Mouse (Mus musculus): ENCODE results near the gene Stard13. TPM values are rescaled to one million over a fixed set of nuclear protein-coding genes. Genes with fewer than 3 reads are reported as not detected.

Gene Stard13
- 10.1 and 13.5 TPM in 2 replicates for polyA plus RNA-seq (2012; rRNA removed)

DNA sequence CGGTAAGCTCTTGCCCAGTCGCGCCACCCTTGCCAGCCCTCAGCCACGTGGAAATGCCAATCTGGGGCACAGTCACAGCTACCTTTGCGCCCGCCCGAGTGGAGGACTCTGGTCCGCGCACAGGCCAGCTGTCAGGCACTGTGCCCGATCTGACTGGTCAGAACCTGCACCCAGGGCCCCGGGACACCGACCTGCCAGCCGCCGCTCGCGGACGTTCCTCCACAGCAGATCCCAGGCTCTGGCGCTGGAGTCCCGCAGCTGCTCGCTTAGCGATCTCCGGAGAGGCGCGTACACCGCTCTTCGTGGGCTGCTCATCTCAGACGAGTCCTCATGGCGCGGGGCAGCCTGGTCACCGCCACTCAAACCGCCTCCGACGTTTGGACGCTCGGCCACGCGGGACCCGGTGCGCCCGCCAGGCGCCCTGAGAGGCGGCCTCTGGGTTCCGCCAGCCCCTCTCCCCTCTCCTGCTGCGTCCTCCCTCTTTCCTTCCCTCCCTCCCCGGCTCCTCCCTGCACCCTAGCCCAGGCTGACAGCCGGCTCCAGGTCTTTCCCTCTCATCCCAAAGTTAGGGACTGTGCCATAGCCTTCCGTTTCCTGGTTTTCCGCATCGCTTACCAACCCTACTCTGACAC lies at the start of gene Stard13:
TSS of gene Stard13 (minus strand) at position 437 of the 632 bp plus-strand sequence.
- no peak for DNase-seq (ENCODE audit: low read depth)

DNA sequence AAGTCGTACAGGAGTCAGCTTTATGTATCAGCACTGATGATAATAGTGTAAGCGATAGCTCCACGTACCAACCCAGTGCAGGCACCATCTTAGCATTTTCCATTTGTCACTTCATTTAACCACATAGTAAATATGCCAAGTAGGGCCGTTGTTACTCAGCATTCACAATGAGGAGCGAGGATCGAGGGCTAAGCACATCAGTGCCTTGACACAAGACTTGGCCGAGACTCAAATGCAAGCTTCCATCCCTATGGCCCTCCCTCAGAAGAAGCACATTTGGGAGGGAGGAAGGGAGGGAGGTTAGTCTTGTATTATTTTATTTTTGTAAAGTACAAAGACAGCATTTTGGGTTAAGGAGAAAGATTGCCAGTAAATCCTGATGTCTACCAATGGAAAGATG lies 45.9 kb upstream of the Stard13 start:
- no peak for DNase-seq (ENCODE audit: low read depth)

DNA sequence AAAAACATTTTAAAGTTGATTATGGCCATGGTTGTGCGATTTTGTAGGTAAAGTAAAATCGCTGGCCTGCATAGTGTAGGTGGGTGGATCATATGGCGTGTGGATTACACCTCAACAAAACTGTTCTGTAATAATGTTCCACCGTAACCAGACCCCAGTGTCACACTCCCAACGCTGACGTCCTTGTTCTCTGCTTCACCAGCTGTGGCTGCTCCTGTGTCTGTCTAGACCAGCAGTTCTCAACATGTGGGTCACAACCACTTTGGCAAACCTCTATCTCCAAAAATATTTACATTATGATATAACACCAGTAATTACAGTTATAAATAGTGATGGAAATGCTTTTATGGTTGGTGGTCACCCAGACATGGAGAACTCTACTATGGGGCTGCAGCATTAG lies 44.3 kb upstream of the Stard13 start:
- DNase-seq (ENCODE audit: low read depth) = no peak

DNA sequence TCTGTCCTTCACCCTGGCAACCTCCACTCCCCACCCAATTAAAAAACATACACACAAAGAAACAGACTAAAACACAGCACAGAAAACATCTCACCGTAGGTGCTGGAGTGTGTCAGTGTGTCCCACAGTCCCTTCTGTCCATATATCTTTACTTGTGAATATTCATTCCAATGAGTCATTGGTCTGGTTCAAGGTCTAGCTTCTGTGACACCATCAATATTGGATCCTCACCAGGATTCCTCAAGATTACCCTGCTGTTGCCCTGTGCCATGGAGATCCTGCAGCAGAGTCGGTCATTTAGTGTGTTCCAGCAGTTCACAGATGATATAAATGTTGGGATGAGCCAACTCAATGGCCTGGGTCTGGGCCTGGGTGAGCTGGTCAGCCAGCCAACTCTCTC lies 42.4 kb upstream of the Stard13 start:
- no peak for DNase-seq (ENCODE audit: low read depth)

DNA sequence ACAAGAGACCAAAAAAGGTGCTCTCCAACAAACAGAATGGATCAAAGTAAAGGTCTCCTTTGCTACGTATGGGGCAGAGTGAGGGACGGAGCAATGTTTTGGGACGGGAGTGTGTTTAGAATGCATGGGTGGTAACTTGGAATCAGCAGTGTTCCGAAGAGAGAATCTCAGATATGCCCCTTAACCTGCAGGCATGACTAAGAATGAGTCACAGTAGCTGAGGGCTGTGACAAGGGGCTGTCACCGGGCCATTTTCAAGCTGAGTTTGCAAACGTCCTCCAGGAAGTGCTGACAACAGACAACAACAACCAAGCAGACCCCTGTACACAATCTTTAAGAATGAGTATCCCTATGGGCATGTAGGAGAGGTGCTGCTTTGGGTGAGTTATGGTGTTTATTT lies 40.6 kb upstream of the Stard13 start:
- DNase-seq (ENCODE audit: low read depth) = no peak

DNA sequence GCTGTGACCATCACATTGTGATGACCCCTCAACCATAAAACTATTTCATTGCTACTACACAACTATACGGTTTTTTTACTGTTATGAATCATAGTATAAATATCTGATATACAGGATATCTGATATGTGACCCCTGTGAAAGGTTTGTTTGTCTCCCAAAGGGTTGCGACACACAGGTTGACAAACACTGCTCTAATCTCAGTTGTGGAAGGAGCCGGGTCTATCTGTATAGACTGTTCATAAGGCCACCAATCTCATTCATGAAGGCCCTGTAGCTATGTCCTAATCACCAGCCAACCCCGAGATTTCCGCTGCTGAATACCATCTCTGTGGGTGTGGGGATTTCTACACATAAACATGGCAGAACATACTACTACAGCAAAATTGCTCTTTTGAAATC lies 37.2 kb upstream of the Stard13 start:
- DNase-seq (ENCODE audit: low read depth) = no peak

DNA sequence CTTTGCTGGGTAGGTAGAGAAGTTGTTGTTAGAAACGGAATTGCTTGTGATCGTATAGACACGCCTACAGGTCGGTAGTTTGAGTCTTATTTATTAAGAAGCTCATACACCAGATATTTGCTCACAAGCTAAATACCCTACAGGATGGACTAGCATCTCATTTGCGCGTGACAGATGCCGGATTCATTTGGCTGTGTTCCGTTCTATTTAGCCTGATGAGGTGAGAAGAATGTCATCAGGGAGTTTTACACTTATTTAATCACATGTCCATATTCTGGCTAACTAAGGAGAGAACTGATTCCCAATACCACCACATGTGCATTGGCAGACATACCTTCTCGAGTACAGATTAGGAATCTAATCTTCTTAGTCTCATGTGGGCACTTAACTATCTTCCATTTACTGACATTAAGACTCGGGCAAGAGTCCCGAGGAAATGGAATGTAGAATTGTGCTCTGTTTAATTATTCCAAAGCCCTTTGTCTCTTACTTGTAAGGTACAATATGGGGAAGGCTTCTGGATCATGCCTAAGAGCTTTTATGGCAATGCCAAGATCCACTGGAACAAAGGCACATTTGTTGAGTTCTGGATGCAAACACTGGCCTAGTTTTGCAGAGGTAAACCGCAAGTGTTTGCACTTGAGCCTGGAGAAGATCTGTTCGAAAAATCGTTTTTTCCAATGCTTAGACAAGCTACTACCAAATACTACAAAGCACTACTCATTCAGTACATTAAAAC lies 33.4 kb upstream of the Stard13 start:
- peak; percentile 52 for DNase-seq (ENCODE audit: low read depth)

DNA sequence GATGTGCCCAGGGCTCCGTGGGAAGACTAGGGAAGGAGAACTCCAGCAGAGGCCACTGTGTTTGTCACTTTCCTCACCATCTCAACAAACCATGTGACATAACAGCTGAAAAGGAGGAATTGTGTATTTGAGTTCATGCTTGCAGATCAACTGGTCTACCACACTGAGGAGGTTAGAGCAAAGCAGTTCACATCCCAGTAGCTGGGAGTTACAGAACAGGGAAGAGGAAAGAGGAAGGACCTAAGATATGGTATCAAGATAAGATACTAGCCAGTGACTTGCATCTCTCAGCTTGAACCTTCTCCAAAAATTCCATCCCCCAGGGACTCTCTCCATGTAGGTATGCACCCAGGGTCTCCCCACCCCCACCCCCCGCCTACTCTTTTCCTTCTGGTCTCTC lies 27.9 kb upstream of the Stard13 start:
- no peak for DNase-seq (ENCODE audit: low read depth)

DNA sequence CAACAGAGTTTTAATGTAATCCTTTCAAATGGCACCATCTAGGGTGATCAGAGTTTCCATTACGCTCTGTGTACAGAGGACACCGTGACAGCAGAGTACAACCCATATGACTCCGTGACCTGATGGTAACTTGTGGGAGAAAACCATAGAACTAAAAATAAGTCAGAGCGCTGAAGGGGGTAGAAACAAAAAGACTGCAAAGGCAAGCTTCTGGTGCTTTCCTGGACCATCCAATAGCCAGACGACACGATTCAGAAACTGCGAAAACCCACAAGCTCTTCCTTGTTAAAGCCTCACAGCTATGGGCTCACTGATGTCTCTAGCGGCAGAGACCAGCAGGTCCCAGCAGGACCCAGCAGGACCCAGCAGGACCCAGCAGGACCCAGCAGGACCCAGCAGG lies 18.6 kb upstream of the Stard13 start:
- DNase-seq (ENCODE audit: low read depth) = no peak

DNA sequence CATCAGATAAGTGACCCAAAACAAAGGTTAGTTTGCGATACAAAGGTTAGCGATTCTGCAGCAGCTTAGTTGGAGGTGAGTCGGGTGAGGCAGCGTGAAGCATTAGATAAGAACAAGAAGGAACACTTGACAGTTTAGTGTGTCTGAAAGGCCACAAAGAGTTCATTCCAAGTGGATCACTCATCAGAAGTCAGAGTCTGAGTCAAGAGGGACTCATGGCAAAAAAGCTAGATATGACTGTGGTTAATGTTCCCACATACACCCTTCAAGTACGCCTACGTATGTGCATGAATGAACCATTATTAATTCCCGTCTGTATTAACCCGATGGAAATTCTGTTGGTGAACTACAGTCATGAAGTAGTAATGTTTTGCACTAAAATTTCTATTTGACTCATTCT lies 18.0 kb upstream of the Stard13 start:
- DNase-seq (ENCODE audit: low read depth) = no peak

DNA sequence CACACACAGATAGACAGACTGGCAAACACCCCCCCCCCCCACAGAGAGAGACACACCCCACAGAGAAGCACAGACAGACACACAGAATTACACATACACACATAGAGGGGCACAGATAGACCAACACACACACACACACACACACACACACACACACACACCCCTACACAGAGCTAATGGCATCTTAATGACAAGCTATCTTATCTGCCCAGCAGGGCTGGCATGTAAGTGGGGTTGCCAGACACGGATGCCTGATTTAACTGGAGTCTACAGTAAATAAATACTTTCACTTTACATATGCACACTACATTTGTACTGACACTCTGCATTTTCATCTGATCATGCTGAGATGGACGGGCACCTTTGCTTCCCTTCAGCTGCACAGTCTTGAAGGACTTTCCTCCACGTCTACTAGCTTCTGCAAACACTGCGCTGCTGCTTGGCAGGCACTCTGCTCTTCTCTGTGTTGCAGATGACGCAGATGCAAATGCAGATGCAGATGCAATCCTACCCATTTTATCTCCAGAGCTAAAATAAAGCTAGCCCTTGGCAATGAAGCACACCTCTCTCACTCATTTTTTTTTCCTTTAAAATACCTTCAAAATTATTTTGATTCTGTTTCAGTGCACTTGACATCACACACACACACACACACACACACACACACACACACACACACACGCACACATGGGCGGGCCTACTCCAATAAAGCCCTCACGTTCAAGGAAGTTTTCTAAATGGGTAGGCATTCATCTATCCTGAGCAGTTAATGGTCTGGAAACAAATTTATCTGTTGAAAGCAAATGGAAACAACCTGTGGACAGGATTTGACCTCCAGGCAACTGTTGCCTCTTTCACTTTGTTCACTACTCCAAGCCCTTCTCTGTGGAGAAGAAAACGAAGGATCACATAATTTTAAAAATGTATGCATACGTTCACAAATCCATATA lies 15.3 kb upstream of the Stard13 start:
- no peak for DNase-seq (ENCODE audit: low read depth)

DNA sequence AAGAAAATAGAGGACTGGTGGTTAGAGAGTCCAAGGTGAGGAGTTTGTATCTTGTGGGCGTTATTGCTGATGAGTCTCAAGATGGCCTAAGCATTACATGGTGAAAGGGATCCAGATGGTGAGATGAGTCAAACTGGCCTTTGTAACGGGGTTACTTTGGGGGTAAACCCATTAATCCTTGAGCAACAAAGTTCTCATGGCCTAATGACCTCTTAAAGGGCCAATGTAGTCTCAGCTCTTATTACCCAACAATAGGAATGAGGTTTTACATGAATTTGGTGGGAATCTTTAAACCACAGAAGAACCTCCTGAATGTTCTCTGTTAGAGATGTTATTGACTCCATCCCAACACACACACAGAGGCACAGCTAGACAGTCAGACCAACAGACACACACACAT lies 14.4 kb upstream of the Stard13 start:
- DNase-seq (ENCODE audit: low read depth) = no peak

DNA sequence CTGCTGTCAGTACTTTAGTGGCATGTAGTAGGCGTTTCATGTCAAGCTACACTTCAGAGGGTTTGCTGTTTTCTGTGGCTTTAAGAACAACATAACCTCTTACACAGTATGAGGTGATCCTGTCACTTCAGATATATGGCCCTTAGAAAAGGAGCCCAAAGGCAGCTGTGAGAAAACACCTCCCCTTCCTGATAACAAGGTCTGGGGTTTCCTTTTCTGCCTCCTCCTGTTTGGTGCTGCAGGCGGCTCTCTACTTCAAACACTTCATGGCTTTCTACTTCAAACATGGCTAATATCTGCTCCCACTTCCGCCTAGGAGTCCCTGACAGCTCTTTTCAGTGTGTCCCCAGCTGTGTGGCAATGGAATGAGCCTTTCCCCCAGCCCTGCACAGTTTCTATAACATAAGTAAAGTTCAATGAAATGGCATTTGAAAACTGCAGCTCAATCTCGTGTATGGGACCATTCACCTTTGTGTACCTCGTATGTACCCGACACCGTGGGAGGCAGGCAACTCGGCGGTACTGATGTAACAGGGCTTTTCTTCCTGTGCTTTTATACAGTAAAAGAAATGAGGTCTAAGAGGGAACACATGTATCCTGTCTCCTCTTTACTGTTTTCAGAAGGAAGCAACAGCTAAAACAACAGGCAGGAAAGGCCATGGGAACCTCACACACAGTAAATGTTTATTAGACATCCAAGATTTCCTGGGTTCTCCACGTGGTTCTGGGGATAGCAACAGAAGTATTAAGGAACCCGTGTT lies 13.7 kb upstream of the Stard13 start:
- DNase-seq (ENCODE audit: low read depth) = no peak

DNA sequence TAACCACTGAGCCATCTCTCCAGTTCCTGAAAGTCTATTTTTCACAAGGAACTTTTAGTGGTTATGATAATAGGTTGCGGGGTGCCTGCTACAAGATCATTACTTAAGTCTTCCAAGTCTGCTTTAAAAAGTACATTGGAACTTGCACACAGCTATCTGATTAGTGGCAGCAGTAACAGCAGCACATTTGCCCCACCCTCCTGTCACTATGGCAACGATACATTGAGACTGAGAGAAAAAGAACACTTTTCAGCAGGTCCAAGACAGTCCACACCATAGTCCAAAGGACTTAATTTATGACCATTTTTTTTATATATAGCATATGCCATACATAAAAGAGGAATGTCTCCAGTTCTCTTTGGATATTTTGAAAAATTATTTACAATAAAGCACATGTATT lies 12.7 kb upstream of the Stard13 start:
- DNase-seq (ENCODE audit: low read depth) = no peak

DNA sequence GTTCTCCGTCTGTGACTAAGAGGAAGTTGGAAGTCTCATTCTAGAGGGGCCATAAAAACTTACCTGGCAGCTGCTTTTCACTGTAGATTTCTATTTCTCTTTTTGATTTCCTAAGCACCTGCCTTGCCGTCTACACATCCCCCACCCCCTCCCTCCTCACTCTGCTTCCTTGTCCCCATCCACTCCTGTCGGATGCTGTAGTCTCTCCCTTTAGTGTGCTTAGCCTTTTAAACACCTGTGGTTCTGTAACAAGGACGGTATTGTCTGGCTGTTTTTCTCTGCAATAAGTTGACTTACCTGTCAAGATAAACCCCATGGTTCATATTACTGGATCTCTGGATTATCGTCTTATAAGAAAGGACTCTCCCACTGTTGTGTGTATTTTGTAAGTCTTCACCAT lies 11.9 kb upstream of the Stard13 start:
- no peak for DNase-seq (ENCODE audit: low read depth)

DNA sequence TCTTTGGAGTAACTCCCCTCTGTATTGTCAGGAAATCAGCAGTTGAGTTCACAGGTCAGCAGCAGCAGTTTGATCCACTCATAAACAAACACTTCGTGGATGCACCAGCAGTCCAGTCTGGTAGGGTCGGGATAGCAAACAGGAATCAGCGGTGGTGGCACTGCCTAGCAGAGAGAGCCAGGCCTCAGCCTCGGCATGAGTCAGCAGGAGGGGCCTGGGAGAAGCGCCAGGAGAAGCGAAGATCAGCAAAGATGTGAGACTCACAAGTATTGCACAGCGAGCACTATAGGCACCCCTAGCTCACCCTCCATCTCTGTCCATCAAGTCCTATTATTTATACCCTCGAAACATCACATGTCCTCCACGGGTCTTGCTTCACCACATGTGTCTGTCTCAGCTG lies 5.1 kb upstream of the Stard13 start:
- DNase-seq (ENCODE audit: low read depth) = no peak

DNA sequence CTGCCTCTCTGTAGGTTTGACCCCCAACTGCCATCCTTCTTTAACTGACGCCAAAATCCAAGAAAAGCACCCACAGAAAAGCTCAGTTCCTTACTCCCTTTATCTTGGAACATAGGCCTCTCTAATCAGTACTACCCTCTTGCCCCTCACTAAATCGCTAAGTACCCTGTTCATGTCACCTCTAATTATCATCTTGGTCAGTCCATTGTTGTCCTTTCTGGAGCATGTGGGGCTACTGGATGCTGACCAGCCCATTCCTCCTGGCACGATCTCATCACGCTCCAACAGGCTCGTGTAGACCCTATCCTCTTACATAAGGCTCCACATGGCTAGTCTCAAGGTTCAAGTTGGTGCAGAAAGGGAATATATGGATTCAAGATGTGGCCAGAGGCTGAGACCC lies 2.8 kb upstream of the Stard13 start:
- DNase-seq (ENCODE audit: low read depth) = no peak

DNA sequence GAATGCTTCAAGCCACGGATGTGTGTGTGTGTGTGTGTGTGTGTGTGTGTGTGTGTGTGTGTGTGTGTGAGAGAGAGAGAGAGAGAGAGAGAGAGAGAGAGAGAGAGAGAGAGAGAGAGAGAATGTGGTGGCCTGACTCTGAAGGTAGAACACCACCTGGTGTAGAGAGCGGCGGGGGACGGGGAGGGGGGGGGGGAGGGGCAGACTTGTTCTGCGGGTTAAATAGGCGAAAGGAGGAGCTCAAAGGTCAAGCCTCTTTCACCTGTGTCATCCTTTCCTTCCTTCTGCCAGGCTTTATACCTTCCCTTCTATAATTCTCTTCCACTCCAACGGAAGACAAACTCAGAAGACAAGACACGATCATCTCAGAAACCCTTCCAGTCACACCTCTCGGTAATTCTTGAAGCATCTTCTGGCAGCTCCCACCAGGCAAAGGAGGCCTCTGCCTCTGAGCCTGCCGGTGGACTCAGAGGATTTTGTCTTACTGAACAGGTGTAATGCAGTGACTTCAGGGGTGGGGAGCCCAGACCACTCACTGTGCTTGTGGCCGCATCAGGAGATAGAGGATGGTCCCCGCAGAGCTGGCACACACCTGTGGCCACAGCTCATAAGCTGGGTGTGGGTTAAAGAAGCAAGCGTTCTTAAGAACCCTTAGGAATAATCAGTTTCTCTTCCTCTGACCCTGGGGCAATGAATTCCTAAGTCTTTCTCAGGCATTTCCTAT lies 898 bp downstream of the Stard13 start:
- no peak for DNase-seq (ENCODE audit: low read depth)

DNA sequence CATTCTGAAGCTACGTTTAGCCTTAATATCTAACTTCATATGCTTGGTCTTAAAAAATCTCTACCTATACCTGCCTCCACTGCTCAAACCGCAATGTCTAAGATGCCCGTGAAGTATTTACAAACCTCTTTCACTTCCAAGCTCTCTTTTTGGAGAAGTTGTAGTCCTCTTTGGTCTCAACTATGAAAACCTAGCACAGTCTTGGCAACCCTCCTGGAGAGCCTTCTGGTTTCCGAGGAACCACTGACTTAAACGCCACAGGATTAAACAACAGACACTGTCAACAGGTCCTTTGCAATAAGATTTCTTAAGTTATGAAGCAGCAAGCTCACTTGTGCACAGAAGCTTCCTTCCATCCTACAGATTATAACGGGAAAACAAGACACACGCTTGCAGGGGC lies 1.8 kb downstream of the Stard13 start:
- DNase-seq (ENCODE audit: low read depth) = no peak

DNA sequence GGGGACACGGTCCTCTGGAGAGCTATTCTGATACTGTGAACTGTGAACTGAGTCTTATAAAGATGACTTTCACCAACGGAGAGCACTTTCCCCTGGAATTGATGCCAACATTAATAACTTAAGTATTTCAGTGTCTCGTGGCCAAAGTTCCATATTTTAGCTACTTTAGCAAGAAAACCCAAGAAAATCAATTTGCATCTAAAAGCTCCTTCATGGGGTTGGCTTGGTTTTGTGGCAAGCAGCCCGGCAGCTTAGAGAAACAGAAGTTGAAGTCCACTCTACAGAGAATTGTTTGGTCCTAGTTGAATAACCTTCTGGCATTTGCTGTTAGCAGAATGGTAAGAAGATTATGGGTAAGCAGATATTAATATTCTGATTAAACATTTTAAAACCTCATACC lies 2.2 kb downstream of the Stard13 start:
- no peak for DNase-seq (ENCODE audit: low read depth)

DNA sequence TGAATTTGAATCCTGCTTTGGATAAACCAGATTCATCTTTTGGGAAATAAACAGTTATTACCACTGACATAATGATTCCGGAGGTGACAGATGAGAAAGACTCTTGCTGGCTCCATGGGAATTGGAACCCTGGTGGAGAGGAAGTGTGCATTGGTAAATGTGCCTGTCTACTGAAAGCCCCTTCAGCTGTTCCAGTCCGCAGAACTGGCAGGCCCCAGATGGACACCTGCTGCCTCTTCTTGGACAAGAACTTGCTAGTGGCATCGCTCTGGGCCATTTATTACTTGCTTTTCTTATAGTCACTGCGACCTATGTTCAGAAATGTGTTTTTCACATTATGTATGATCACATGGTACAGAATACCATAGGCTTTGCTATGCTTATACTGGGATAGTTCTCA lies 3.2 kb downstream of the Stard13 start:
- DNase-seq (ENCODE audit: low read depth) = no peak
